Mouse (Mus musculus) heart, adult 2 months (tissue): ENCODE measurements around the gene Pitpnm1.

Experiments
- CTCF ChIP-seq: fragments of 200-600 bp; IDR thresholded peaks from 2 replicates; pipeline ENCODE4 v1.8.1; 2022; ENCODE audit warnings: antibody characterized with exemption, mild to moderate bottlenecking, moderate library complexity
- POLR2A ChIP-seq: fragments of 200-500 bp; IDR thresholded peaks from 2 replicates; pipeline ENCODE4 v1.6.1; 2011; ENCODE audit warnings: mild to moderate bottlenecking, low read depth, low read length, control low read depth; ENCODE audit not compliant: insufficient read depth

- TF ChIP-seq CTCF = no peak
- TF ChIP-seq POLR2A = no peak
Measured at GRCm38 (mm10) chr19:4075531-4075930, 24.3 kb upstream of the Pitpnm1 start.
